Mouse (Mus musculus) embryonic fibroblast, embryonic 13.5 days (primary cell): ENCODE results near the gene Dab2ip. TPM values are rescaled to one million over a fixed set of nuclear protein-coding genes. Genes with fewer than 3 reads are reported as not detected.

Experiments used
- H3K27ac ChIP-seq: 2 replicates; pipeline ENCODE4 v1.5.1; 2012; ENCODE audit warnings: low read length, control low read depth, inconsistent platforms; ENCODE audit not compliant: insufficient read depth
- H3K4me1 ChIP-seq: 2 replicates; pipeline ENCODE4 v1.6.1; 2011; ENCODE audit warnings: low read length; ENCODE audit not compliant: control insufficient read depth, insufficient read depth
- H3K4me3 ChIP-seq: 2 replicates; pipeline ENCODE4 v1.5.1; 2011; ENCODE audit warnings: mild to moderate bottlenecking, control low read depth, low read length; ENCODE audit not compliant: insufficient read depth
- CTCF ChIP-seq: IDR thresholded peaks from 2 replicates; pipeline ENCODE4 v1.5.1; 2011; ENCODE audit warnings: mild to moderate bottlenecking, control low read depth, low read length, moderate library complexity, borderline replicate concordance; ENCODE audit not compliant: insufficient read depth
- POLR2A ChIP-seq: IDR thresholded peaks from 2 replicates; pipeline ENCODE4 v1.6.1; 2011; ENCODE audit warnings: low read depth, mild to moderate bottlenecking, control low read depth, low read length, moderate library complexity
- polyA plus RNA-seq: library from polyadenylated mRNA; stranded (reverse); fragments of >200 nt; gene quantifications from 2 replicates; pipeline ENCODE4 v1.2.4, GENCODE M21; 2011; ENCODE audit warnings: low read depth; ENCODE audit not compliant: missing spikeins, insufficient read length

Dab2ip gene
- 29.7 and 38.7 TPM in 2 replicates for polyA plus RNA-seq

GRCm38 (mm10) chr2:35557911-35558825, at the start of gene Dab2ip:
Gene Dab2ip (plus strand): TSS chr2:35558266.
- peaks cover 9% of the 10 kb centered on the region for H3K4me1 ChIP-seq
- no peak for TF ChIP-seq CTCF
- peak; percentile 50 for TF ChIP-seq POLR2A
- H3K4me3 ChIP-seq: peak within 1 kb of the TSS; percentile 42
- peak within 1 kb of the TSS; percentile 67 for H3K27ac ChIP-seq

GRCm38 (mm10) chr2:35508597-35509342, 49.3 kb upstream of the Dab2ip start:
- Histone ChIP-seq H3K4me3 (no peak overlapping the region), H3K27ac (peak overlapping the region; percentile 53), H3K4me1 (peaks cover 23% of the 10 kb centered on the region)
- TF ChIP-seq CTCF: no peak
- TF ChIP-seq POLR2A: no peak

GRCm38 (mm10) chr2:35509343-35509667, 48.8 kb upstream of the Dab2ip start:
- TF ChIP-seq CTCF: no peak
- TF ChIP-seq POLR2A: no peak
- Histone ChIP-seq H3K27ac (peak overlapping the region; percentile 13; the same call in 1 of the 2 replicates), H3K4me3 (no peak overlapping the region), H3K4me1 (peaks cover 21% of the 10 kb centered on the region)

GRCm38 (mm10) chr2:35509888-35510287, 48.2 kb upstream of the Dab2ip start:
- H3K4me1 ChIP-seq: peaks cover 21% of the 10 kb centered on the region
- H3K27ac ChIP-seq: no peak overlapping the region
- H3K4me3 ChIP-seq: no peak overlapping the region
- TF ChIP-seq POLR2A (no peak), CTCF (no peak)

- no peak for TF ChIP-seq POLR2A
- no peak for TF ChIP-seq CTCF
- H3K27ac ChIP-seq: no peak overlapping the region
- H3K4me1 ChIP-seq: peaks cover 22% of the 10 kb centered on the region
- no peak overlapping the region for H3K4me3 ChIP-seq
These were observed 47.1 kb upstream of the Dab2ip start for GRCm38 (mm10) chr2:35510920-35511319.

GRCm38 (mm10) chr2:35512226-35512625, 45.8 kb upstream of the Dab2ip start:
- Histone ChIP-seq H3K4me3 (no peak overlapping the region), H3K27ac (no peak overlapping the region), H3K4me1 (peaks cover 18% of the 10 kb centered on the region)
- no peak for TF ChIP-seq CTCF
- TF ChIP-seq POLR2A: no peak

- TF ChIP-seq CTCF (no peak), POLR2A (no peak)
- Histone ChIP-seq H3K4me3 (no peak overlapping the region), H3K4me1 (peaks cover 12% of the 10 kb centered on the region), H3K27ac (peak overlapping the region; percentile 82)
These were observed 43.8 kb upstream of the Dab2ip start for GRCm38 (mm10) chr2:35514051-35514892.

GRCm38 (mm10) chr2:35526612-35527242, 31.3 kb upstream of the Dab2ip start:
- Histone ChIP-seq H3K4me3 (no peak overlapping the region), H3K4me1 (no peaks in the 10 kb centered on the region), H3K27ac (no peak overlapping the region)
- TF ChIP-seq CTCF: no peak
- no peak for TF ChIP-seq POLR2A

- H3K4me1 ChIP-seq: peaks cover 3% of the 10 kb centered on the region; the same call in 1 of the 2 replicates
- TF ChIP-seq POLR2A: no peak
- TF ChIP-seq CTCF: no peak
- no peak overlapping the region for H3K4me3 ChIP-seq
- no peak overlapping the region for H3K27ac ChIP-seq
These were observed 29.0 kb upstream of the Dab2ip start for GRCm38 (mm10) chr2:35529086-35529485.
